Mouse (Mus musculus): ENCODE measurements at regions not wholly inside any gene's neighbourhood (a gene's known extent, or its start where the extent isn't known, plus 50 kb on each side); places are given as distances from the start of the nearest gene placed in this dataset.

DNA sequence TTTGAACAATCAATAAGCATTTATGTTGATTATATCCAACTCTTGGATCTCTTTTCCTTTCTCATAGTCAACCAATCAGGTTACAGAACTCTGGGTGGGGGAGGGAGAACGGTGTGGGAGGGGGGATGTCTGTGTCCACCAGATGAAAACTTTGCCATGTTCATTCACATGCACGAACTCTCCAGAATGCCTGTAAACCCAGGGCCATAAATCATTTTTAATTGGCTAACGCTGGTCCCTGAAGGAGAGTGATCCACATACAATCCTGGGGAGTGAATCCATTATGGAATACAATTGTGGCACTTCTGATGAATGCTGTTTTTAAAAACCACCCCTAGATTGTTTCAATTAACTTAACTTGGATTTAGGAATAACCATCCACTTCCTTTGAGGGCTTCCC lies 194.1 kb upstream of the Prickle1 start:
- no peak overlapping the region for H3K4me3 ChIP-seq (ENCODE audit: low read depth, low read length)
- H3K4me2 ChIP-seq: no peak overlapping the region
- no peaks in the 10 kb centered on the region for H3K27me3 ChIP-seq (replicated peaks; ENCODE audit: control insufficient read depth, insufficient read depth, low read length)
- H3K9me3 ChIP-seq (ENCODE audit: control insufficient read depth, low read length): no peaks in the 10 kb centered on the region
- no peak overlapping the region for H3K27ac ChIP-seq (ENCODE audit: low read depth, low read length)
- no peak overlapping the region for H3K9ac ChIP-seq (ENCODE audit: low read depth, low read length)
- 79% methylated on average over 3 of the region's 3 CpGs for WGBS
- ATAC-seq (replicated peaks; ENCODE audit: low FRiP score): no peak
- no peaks in the 10 kb centered on the region for H3K36me3 ChIP-seq (ENCODE audit: control insufficient read depth, insufficient read depth, low read length)
- DNase-seq (ENCODE audit: low spot score): no peak
- no peaks in the 10 kb centered on the region for H3K4me1 ChIP-seq (replicated peaks; ENCODE audit: control insufficient read depth, insufficient read depth, low read length)

GRCm38 (mm10) chr15:93787361-93787760 lies 191.7 kb upstream of the Prickle1 start:
- Histone ChIP-seq H3K27ac (ENCODE audit: low read depth, low read length) (no peak overlapping the region), H3K4me2 (no peak overlapping the region), H3K36me3 (ENCODE audit: control insufficient read depth, insufficient read depth, low read length) (no peaks in the 10 kb centered on the region), H3K9ac (ENCODE audit: low read depth, low read length) (no peak overlapping the region), H3K9me3 (ENCODE audit: control insufficient read depth, low read length) (no peaks in the 10 kb centered on the region), H3K4me1 (replicated peaks; ENCODE audit: control insufficient read depth, insufficient read depth, low read length) (no peaks in the 10 kb centered on the region), H3K4me3 (ENCODE audit: low read depth, low read length) (no peak overlapping the region), H3K27me3 (replicated peaks; ENCODE audit: control insufficient read depth, insufficient read depth, low read length) (no peaks in the 10 kb centered on the region)
- no peak for ATAC-seq (replicated peaks; ENCODE audit: low FRiP score)
- no peak for DNase-seq (ENCODE audit: low spot score)
- 85% methylated on average over 6 of the region's 6 CpGs for WGBS

DNA sequence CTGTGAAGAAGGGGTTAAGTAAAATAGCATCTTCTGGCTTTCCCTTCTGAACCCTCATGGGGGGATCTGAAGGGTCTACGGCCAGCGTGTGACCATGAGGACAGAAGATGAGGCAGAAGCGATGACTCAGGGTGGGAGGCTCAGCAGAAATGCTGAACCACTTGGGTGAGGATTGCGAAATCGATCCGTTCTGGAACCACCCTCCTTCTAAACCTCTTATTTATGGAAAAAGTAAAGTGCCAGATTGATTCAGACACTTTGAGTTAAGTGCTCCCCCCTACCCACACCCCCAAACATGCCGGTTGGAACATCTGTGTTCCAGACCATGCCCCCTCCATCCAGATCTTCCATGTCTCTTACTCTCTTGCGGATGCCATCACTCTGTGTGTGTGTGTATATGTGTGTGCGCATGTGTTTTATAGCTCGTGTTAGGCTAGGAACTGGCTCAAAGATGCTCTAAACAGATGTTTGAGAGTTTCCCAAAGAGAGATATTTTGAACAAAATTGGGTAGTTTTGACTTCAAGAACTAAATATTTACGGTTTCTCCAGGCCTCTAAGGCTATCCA lies 190.2 kb upstream of the Prickle1 start:
- H3K27me3 ChIP-seq (replicated peaks; ENCODE audit: control insufficient read depth, insufficient read depth, low read length): no peaks in the 10 kb centered on the region

GRCm38 (mm10) chr15:93783736-93784135 lies 188.0 kb upstream of the Prickle1 start:
- ATAC-seq (replicated peaks; ENCODE audit: low FRiP score): no peak

More for the DNA sequence above, 190.2 kb upstream of the Prickle1 start:
- no peak overlapping the region for H3K27ac ChIP-seq (ENCODE audit: low read depth, low read length)
- 86% methylated on average over 11 of the region's 11 CpGs for WGBS
- no peaks in the 10 kb centered on the region for H3K36me3 ChIP-seq (ENCODE audit: control insufficient read depth, insufficient read depth, low read length)
- DNase-seq (ENCODE audit: low spot score): no peak
- H3K9ac ChIP-seq (ENCODE audit: low read depth, low read length): no peak overlapping the region
- H3K4me2 ChIP-seq: no peak overlapping the region
- no peaks in the 10 kb centered on the region for H3K9me3 ChIP-seq (ENCODE audit: control insufficient read depth, low read length)
- H3K4me3 ChIP-seq (ENCODE audit: low read depth, low read length): no peak overlapping the region
- no peak for ATAC-seq (replicated peaks; ENCODE audit: low FRiP score)
- H3K4me1 ChIP-seq (replicated peaks; ENCODE audit: control insufficient read depth, insufficient read depth, low read length): no peaks in the 10 kb centered on the region

GRCm38 (mm10) chr15:93775199-93775745 lies 179.6 kb upstream of the Prickle1 start:
- no peak for ATAC-seq (replicated peaks; ENCODE audit: low FRiP score)
- Histone ChIP-seq H3K9ac (ENCODE audit: low read depth, low read length) (no peak overlapping the region), H3K9me3 (ENCODE audit: control insufficient read depth, low read length) (no peaks in the 10 kb centered on the region), H3K27ac (ENCODE audit: low read depth, low read length) (no peak overlapping the region), H3K36me3 (ENCODE audit: control insufficient read depth, insufficient read depth, low read length) (no peaks in the 10 kb centered on the region), H3K4me2 (no peak overlapping the region), H3K4me1 (replicated peaks; ENCODE audit: control insufficient read depth, insufficient read depth, low read length) (no peaks in the 10 kb centered on the region), H3K4me3 (ENCODE audit: low read depth, low read length) (no peak overlapping the region), H3K27me3 (replicated peaks; ENCODE audit: control insufficient read depth, insufficient read depth, low read length) (no peaks in the 10 kb centered on the region)
- no peak for DNase-seq (ENCODE audit: low spot score)
- WGBS: 82% methylated on average over 12 of the region's 12 CpGs

More at GRCm38 (mm10) chr15:93783736-93784135, 188.0 kb upstream of the Prickle1 start:
- WGBS: 83% methylated on average over 4 of the region's 4 CpGs
- no peak overlapping the region for H3K27ac ChIP-seq (ENCODE audit: low read depth, low read length)
- no peaks in the 10 kb centered on the region for H3K4me1 ChIP-seq (replicated peaks; ENCODE audit: control insufficient read depth, insufficient read depth, low read length)
- no peak overlapping the region for H3K9ac ChIP-seq (ENCODE audit: low read depth, low read length)
- H3K4me3 ChIP-seq (ENCODE audit: low read depth, low read length): no peak overlapping the region
- no peaks in the 10 kb centered on the region for H3K36me3 ChIP-seq (ENCODE audit: control insufficient read depth, insufficient read depth, low read length)
- H3K9me3 ChIP-seq (ENCODE audit: control insufficient read depth, low read length): no peaks in the 10 kb centered on the region
- H3K27me3 ChIP-seq (replicated peaks; ENCODE audit: control insufficient read depth, insufficient read depth, low read length): no peaks in the 10 kb centered on the region
- DNase-seq (ENCODE audit: low spot score): no peak
- no peak overlapping the region for H3K4me2 ChIP-seq

DNA sequence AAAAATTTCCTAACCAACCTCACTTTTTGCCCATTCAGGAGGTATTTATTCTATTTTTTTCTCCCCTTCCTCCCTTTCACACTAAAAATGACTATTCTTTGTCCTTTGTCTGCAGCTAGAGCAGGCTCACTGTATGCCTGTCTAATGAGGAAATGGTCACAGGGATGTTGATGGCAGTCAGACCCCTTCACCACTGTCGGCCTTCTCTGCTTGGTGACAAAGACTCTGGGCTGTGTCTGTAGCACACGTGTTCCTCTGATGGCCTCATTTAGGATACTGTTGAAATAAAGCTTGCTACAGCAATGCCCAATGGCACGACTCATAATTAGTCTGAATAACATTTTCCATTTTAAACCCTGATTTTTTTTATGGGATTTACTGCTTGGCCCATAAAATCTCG lies 178.6 kb upstream of the Prickle1 start:
- ATAC-seq (replicated peaks; ENCODE audit: low FRiP score): no peak
- Histone ChIP-seq H3K4me2 (no peak overlapping the region), H3K27me3 (replicated peaks; ENCODE audit: control insufficient read depth, insufficient read depth, low read length) (no peaks in the 10 kb centered on the region), H3K9me3 (ENCODE audit: control insufficient read depth, low read length) (no peaks in the 10 kb centered on the region), H3K4me1 (replicated peaks; ENCODE audit: control insufficient read depth, insufficient read depth, low read length) (no peaks in the 10 kb centered on the region), H3K9ac (ENCODE audit: low read depth, low read length) (no peak overlapping the region), H3K36me3 (ENCODE audit: control insufficient read depth, insufficient read depth, low read length) (no peaks in the 10 kb centered on the region), H3K27ac (ENCODE audit: low read depth, low read length) (no peak overlapping the region), H3K4me3 (ENCODE audit: low read depth, low read length) (no peak overlapping the region)
- WGBS: 79% methylated on average over 4 of the region's 4 CpGs
- no peak for DNase-seq (ENCODE audit: low spot score)

GRCm38 (mm10) chr15:93766981-93767380 lies 171.3 kb upstream of the Prickle1 start:
- Histone ChIP-seq H3K4me1 (replicated peaks; ENCODE audit: control insufficient read depth, insufficient read depth, low read length) (no peaks in the 10 kb centered on the region), H3K4me2 (no peak overlapping the region), H3K4me3 (ENCODE audit: low read depth, low read length) (no peak overlapping the region), H3K9ac (ENCODE audit: low read depth, low read length) (no peak overlapping the region), H3K9me3 (ENCODE audit: control insufficient read depth, low read length) (no peaks in the 10 kb centered on the region), H3K36me3 (ENCODE audit: control insufficient read depth, insufficient read depth, low read length) (no peaks in the 10 kb centered on the region), H3K27me3 (replicated peaks; ENCODE audit: control insufficient read depth, insufficient read depth, low read length) (no peaks in the 10 kb centered on the region), H3K27ac (ENCODE audit: low read depth, low read length) (no peak overlapping the region)
- WGBS: 66% methylated on average over 3 of the region's 3 CpGs
- DNase-seq (ENCODE audit: low spot score): no peak
- no peak for ATAC-seq (replicated peaks; ENCODE audit: low FRiP score)

DNA sequence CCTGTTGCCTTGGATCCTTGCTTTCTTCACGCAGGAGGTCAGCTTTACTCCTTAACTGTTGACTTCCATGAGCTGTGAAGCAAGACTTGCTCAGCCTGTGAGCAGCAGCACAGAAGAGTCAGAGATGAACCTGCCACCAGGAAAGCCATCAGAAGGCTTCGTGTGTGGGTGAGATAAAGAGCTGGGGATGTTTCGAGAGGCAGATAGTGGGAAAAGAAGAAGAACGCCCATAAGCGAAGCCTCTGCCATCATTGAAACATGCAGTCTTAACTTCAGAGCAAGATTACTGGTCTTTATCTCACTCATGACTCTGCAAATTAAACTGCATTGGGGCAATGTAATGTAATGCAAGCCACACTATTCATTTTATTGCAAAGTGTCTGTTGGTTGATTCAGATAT lies 167.4 kb upstream of the Prickle1 start:
- H3K9me3 ChIP-seq (ENCODE audit: control insufficient read depth, low read length): no peaks in the 10 kb centered on the region
- H3K36me3 ChIP-seq (ENCODE audit: control insufficient read depth, insufficient read depth, low read length): no peaks in the 10 kb centered on the region
- DNase-seq (ENCODE audit: low spot score) (no peak), ATAC-seq (replicated peaks; ENCODE audit: low FRiP score) (0 out of 2 replicates have a peak, but pooled peaks have one; percentile 26)
- WGBS: 50% methylated on average over 5 of the region's 5 CpGs
- no peaks in the 10 kb centered on the region for H3K4me1 ChIP-seq (replicated peaks; ENCODE audit: control insufficient read depth, insufficient read depth, low read length)
- H3K9ac ChIP-seq (ENCODE audit: low read depth, low read length): no peak overlapping the region
- H3K27ac ChIP-seq (ENCODE audit: low read depth, low read length): no peak overlapping the region
- H3K27me3 ChIP-seq (replicated peaks; ENCODE audit: control insufficient read depth, insufficient read depth, low read length): no peaks in the 10 kb centered on the region
- H3K4me2 ChIP-seq: no peak overlapping the region
- no peak overlapping the region for H3K4me3 ChIP-seq (ENCODE audit: low read depth, low read length)

GRCm38 (mm10) chr15:93758204-93758836 lies 162.6 kb upstream of the Prickle1 start:
- Histone ChIP-seq H3K4me2 (no peak overlapping the region), H3K4me3 (ENCODE audit: low read depth, low read length) (no peak overlapping the region), H3K9ac (ENCODE audit: low read depth, low read length) (no peak overlapping the region), H3K4me1 (replicated peaks; ENCODE audit: control insufficient read depth, insufficient read depth, low read length) (no peaks in the 10 kb centered on the region), H3K9me3 (ENCODE audit: control insufficient read depth, low read length) (no peaks in the 10 kb centered on the region), H3K27me3 (replicated peaks; ENCODE audit: control insufficient read depth, insufficient read depth, low read length) (no peaks in the 10 kb centered on the region), H3K36me3 (ENCODE audit: control insufficient read depth, insufficient read depth, low read length) (no peaks in the 10 kb centered on the region), H3K27ac (ENCODE audit: low read depth, low read length) (no peak overlapping the region)
- ATAC-seq (replicated peaks; ENCODE audit: low FRiP score) (no peak), DNase-seq (ENCODE audit: low spot score) (no peak)
- WGBS: 85% methylated on average over 8 of the region's 8 CpGs

Data from liver, embryonic 11.5 days (tissue).